Mouse (Mus musculus) hindbrain, embryonic 14.5 days (tissue): ENCODE data around the gene Commd4. TPM values are rescaled to one million over a fixed set of nuclear protein-coding genes. Genes with fewer than 3 reads are reported as not detected.
"Not testable (repeated sequence)": the region's sequence is repeated elsewhere in the genome, so short reads cannot be mapped to it uniquely, and the experiment has no call there.

Experiments used
- ATAC-seq: fragments of 200-750 bp; cut with Nextera tagmentation; 2 replicates; pipeline ENCODE4 v1.8.0; 2017; ENCODE audit warnings: moderate number of reproducible peaks, mild to moderate bottlenecking, moderate TSS enrichment, moderate library complexity; ENCODE audit not compliant: low FRiP score
- DNase-seq: peaks from one replicate; pipeline ENCODE4 v3.0.0-alpha.2; 2015; ENCODE audit warnings: low spot score
- H3K27ac ChIP-seq: fragments of 300-500 bp; sonication (generic); 2 replicates; pipeline ENCODE4 v1.5.1; 2014; ENCODE audit warnings: mild to moderate bottlenecking, moderate library complexity
- H3K27me3 ChIP-seq: fragments of 300-500 bp; sonication (generic); 2 replicates; pipeline ENCODE4 v1.6.1; 2014; ENCODE audit warnings: mild to moderate bottlenecking, low read length, mixed read lengths; ENCODE audit not compliant: control insufficient read depth, insufficient read depth
- H3K36me3 ChIP-seq: fragments of 300-500 bp; sonication (generic); replicated peaks from 2 replicates; pipeline ENCODE4 v1.6.1; 2014; ENCODE audit not compliant: control insufficient read depth, insufficient read depth
- H3K4me1 ChIP-seq: fragments of 300-500 bp; sonication (generic); replicated peaks from 2 replicates; pipeline ENCODE4 v1.6.1; 2014; ENCODE audit warnings: antibody characterized with exemption, low read length, mixed read lengths; ENCODE audit not compliant: control insufficient read depth, insufficient read depth
- H3K4me2 ChIP-seq: fragments of 300-500 bp; sonication (generic); replicated peaks from 2 replicates; pipeline ENCODE4 v1.6.1; 2014; ENCODE audit warnings: mild to moderate bottlenecking, moderate library complexity
- H3K4me3 ChIP-seq: fragments of 300-500 bp; sonication (generic); replicated peaks from 2 replicates; pipeline ENCODE4 v1.5.1; 2014; ENCODE audit warnings: mild to moderate bottlenecking, low read length
- H3K9ac ChIP-seq: fragments of 300-500 bp; sonication (generic); 2 replicates; pipeline ENCODE4 v1.6.1; 2014
- H3K9me3 ChIP-seq: fragments of 300-500 bp; sonication (generic); 2 replicates; pipeline ENCODE4 v1.6.1; 2016; ENCODE audit warnings: low read length; ENCODE audit not compliant: control insufficient read depth
- WGBS: fragments of 180-500 bp; shearing (Covaris S2); extraction: QIAGEN DNeasy Blood & Tissue Kit; methylation state at CpG from one replicate; pipeline ENCODE4 v1.1.7; 2014; 5-methylcytosine and 5-hydroxymethylcytosine counted together
- polyA plus RNA-seq: library from polyadenylated mRNA; unstranded; fragments of >200 nt; fragmentation: Nextera tagmentation; extraction: Ambion mirVana; gene quantifications from 2 replicates; pipeline ENCODE4 v1.2.1, GENCODE M21; 2014

The Commd4 gene
- 132 and 138 TPM in 2 replicates for polyA plus RNA-seq

DNA sequence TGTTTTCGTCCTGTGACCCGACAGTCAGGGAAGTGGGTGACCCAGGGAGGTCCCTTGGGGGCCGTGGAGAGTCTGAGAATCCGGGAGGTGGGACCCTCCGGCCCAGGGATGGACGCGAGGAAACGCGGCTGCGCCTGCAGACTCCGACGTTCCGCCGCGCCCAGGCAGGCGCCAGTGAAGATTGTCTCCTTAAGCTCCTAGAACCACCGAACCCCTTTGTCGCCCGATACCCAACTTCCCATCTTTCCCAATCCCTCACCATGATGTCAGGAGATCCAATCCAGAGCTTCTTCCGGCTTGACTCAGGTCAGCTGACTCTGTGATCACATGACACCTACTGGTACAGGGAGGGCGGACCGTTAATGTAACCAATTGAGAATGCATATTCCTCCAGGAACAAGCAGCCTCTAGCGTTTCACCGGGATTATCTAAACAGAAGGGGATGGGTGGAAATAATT is at the start of gene Commd4:
Gene Commd4 (minus strand): TSS at position 319 of the 458 bp plus-strand sequence.
- H3K4me3 ChIP-seq, result peak within 1 kb of the TSS; percentile 69
- peak within 1 kb of the TSS; percentile 69 for H3K4me2 ChIP-seq
- 0 out of 2 replicates have a peak, but pooled peaks cover 14% of the 10 kb centered on the region for H3K36me3 ChIP-seq
- ATAC-seq, result peak; percentile 94
- peak; percentile 97 for DNase-seq
- under 1% methylated on average over 24 of the region's 24 CpGs for WGBS
- H3K9me3 ChIP-seq, result no peaks in the 10 kb centered on the region
- H3K4me1 ChIP-seq, result peaks cover 12% of the 10 kb centered on the region
- no peaks in the 10 kb centered on the region for H3K27me3 ChIP-seq
- peak within 1 kb of the TSS; percentile 71 for H3K27ac ChIP-seq
- peak within 1 kb of the TSS; percentile 74 for H3K9ac ChIP-seq

- Histone ChIP-seq H3K36me3 (no peaks in the 10 kb centered on the region), H3K4me1 (no peaks in the 10 kb centered on the region), H3K27ac (no peak overlapping the region), H3K27me3 (no peaks in the 10 kb centered on the region), H3K9ac (no peak overlapping the region), H3K4me2 (no peak overlapping the region), H3K9me3 (no peaks in the 10 kb centered on the region), H3K4me3 (no peak overlapping the region)
- DNase-seq, result no peak
- ATAC-seq, result no peak
- 69% methylated on average over 2 of the region's 2 CpGs for WGBS
Observed at GRCm38 (mm10) chr9:57206896-57207295, 48.8 kb upstream of the Commd4 start.

DNA sequence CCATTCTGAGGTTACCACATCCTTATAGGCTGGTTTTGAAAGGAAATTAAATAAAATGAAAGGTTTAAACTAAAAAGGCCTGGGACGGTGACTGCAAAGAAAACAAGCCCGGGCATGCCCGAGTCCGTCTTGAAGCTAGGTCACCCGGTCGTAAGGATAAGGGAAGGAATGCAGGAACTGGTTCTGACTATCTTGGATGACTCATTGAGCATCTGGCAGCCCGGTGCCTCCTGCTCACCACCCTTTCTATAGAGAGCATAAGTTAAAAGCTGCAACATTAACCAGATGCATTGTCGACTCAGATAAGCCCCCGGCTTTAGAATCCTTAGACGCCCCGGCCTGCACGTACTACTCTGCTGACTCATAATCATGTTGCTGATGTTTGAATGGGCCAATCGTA is 45.4 kb upstream of the Commd4 start:
- H3K27me3 ChIP-seq, H3K9ac ChIP-seq, H3K36me3 ChIP-seq, H3K4me2 ChIP-seq, H3K9me3 ChIP-seq, ATAC-seq, DNase-seq, H3K27ac ChIP-seq, H3K4me3 ChIP-seq, H3K4me1 ChIP-seq: not testable (repeated sequence)
- WGBS, result 92% methylated on average over 12 of the region's 13 CpGs

DNA sequence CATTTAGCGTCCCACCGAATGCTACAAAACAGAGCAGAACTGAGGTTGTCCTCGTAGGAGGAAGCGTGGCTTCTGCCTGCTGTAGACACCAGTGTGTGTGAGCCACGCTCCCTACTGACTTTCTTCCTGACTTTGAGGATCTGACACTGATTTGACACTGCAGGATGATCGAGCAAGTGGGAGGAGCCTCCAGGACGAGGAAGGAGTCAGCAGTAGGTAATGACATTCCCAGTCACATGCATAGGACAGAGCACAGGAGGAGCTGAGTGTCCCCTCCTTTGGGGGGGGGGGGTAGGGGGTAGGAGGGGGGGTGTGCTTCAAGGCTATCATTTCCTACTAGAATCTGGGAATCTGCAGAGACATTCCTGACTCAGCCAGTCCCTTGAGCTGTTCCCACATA is 44.9 kb upstream of the Commd4 start:
- Histone ChIP-seq H3K4me3 (no peak overlapping the region), H3K36me3 (no peaks in the 10 kb centered on the region), H3K9me3 (no peaks in the 10 kb centered on the region), H3K4me1 (no peaks in the 10 kb centered on the region), H3K27me3 (no peaks in the 10 kb centered on the region), H3K27ac (no peak overlapping the region), H3K4me2 (no peak overlapping the region), H3K9ac (no peak overlapping the region)
- 79% methylated on average over 7 of the region's 7 CpGs for WGBS
- ATAC-seq (no peak), DNase-seq (no peak)

- Histone ChIP-seq H3K9me3 (no peaks in the 10 kb centered on the region), H3K27me3 (no peaks in the 10 kb centered on the region), H3K4me3 (no peak overlapping the region), H3K36me3 (no peaks in the 10 kb centered on the region), H3K4me1 (no peaks in the 10 kb centered on the region), H3K9ac (no peak overlapping the region), H3K4me2 (no peak overlapping the region), H3K27ac (no peak overlapping the region)
- no peak for ATAC-seq
- WGBS, result 82% methylated on average over 8 of the region's 8 CpGs
- no peak for DNase-seq
Observed at GRCm38 (mm10) chr9:57197414-57197813, 39.3 kb upstream of the Commd4 start.

- DNase-seq, result no peak
- H3K9me3 ChIP-seq, result no peaks in the 10 kb centered on the region
Observed at GRCm38 (mm10) chr9:57196708-57197107, 38.6 kb upstream of the Commd4 start.

DNA sequence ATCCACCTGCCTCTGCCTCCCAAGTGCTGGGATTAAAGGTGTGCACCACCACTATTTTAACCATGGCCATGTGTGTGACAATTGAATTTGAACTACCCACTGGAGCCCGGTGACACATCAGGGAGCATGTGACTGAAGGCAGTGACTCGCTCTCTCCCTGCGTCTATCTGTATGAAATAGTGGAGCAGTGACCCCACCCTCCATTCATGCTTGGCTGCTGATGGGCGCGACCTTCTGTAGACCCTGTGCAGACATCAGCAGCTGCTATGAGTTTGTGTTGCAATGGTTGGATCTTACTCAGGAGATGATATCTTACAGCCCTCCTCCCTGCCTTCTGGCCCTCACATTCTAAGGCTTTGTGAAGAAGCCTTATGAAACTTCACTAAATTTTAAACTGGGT is 10.3 kb upstream of the Commd4 start:
- H3K4me1 ChIP-seq, result no peaks in the 10 kb centered on the region
- no peaks in the 10 kb centered on the region for H3K36me3 ChIP-seq
- ATAC-seq (no peak), DNase-seq (no peak)
- H3K27me3 ChIP-seq, result no peaks in the 10 kb centered on the region
- H3K9me3 ChIP-seq, result no peaks in the 10 kb centered on the region
- H3K4me2 ChIP-seq, result no peak overlapping the region
- WGBS, result 80% methylated on average over 5 of the region's 5 CpGs
- no peak overlapping the region for H3K4me3 ChIP-seq
- no peak overlapping the region for H3K27ac ChIP-seq
- no peak overlapping the region for H3K9ac ChIP-seq

More at GRCm38 (mm10) chr9:57196708-57197107, 38.6 kb upstream of the Commd4 start:
- Histone ChIP-seq H3K4me3 (no peak overlapping the region), H3K27me3 (no peaks in the 10 kb centered on the region), H3K9ac (no peak overlapping the region), H3K36me3 (no peaks in the 10 kb centered on the region), H3K4me2 (no peak overlapping the region), H3K27ac (no peak overlapping the region), H3K4me1 (no peaks in the 10 kb centered on the region)
- no peak for ATAC-seq
- WGBS, result 73% methylated on average over 3 of the region's 3 CpGs

GRCm38 (mm10) chr9:57166173-57166572 is 8.0 kb upstream of the Commd4 start:
- H3K36me3 ChIP-seq, result no peaks in the 10 kb centered on the region
- no peaks in the 10 kb centered on the region for H3K9me3 ChIP-seq
- DNase-seq (no peak), ATAC-seq (no peak)
- no peak overlapping the region for H3K4me2 ChIP-seq
- no peaks in the 10 kb centered on the region for H3K4me1 ChIP-seq
- H3K27me3 ChIP-seq, result no peaks in the 10 kb centered on the region
- H3K27ac ChIP-seq, result no peak overlapping the region
- WGBS, result 90% methylated on average over 2 of the region's 2 CpGs
- no peak overlapping the region for H3K4me3 ChIP-seq
- no peak overlapping the region for H3K9ac ChIP-seq

- Histone ChIP-seq H3K4me1 (no peaks in the 10 kb centered on the region), H3K9me3 (no peaks in the 10 kb centered on the region), H3K27me3 (no peaks in the 10 kb centered on the region), H3K27ac (no peak overlapping the region), H3K9ac (no peak overlapping the region), H3K36me3 (no peaks in the 10 kb centered on the region), H3K4me2 (no peak overlapping the region), H3K4me3 (no peak overlapping the region)
- DNase-seq, result no peak
- WGBS, result 32% methylated on average over 2 of the region's 2 CpGs
- ATAC-seq, result no peak
Observed at GRCm38 (mm10) chr9:57163137-57163536, 5.0 kb upstream of the Commd4 start.

DNA sequence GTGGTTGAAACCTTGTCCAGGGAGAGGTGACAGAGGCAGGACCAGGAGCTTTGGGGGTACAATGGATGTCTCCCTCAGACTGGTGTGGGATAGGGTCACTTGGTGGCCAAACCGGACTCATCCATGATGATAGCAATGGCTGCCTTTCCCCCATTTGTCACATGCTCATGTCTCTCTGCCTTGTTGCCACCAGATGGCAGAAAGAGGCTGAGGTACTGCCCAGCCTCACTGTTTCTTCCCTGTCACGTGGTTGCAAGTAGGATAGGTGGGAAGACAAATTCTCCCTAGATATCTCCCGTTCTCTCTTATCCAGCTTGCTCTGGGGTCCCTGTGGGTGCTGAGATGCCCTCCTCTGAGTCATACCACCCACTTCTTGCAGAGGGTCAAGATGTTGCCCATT is 4.4 kb upstream of the Commd4 start:
- DNase-seq, result peak; percentile 42
- no peaks in the 10 kb centered on the region for H3K27me3 ChIP-seq
- 32% methylated on average over 3 of the region's 3 CpGs for WGBS
- H3K4me3 ChIP-seq, result no peak overlapping the region
- no peak overlapping the region for H3K4me2 ChIP-seq
- no peaks in the 10 kb centered on the region for H3K36me3 ChIP-seq
- no peak overlapping the region for H3K27ac ChIP-seq
- ATAC-seq, result no peak
- H3K4me1 ChIP-seq, result peaks cover 2% of the 10 kb centered on the region
- no peak overlapping the region for H3K9ac ChIP-seq
- no peaks in the 10 kb centered on the region for H3K9me3 ChIP-seq
